Mouse (Mus musculus) NIH3T3 (cell line): ENCODE measurements around the gene Rps6kl1.

Experiments used
- DNase-seq: peaks from one replicate; pipeline ENCODE4 v3.0.0-alpha.2; 2012; ENCODE audit warnings: low read depth

The Rps6kl1 gene

DNA sequence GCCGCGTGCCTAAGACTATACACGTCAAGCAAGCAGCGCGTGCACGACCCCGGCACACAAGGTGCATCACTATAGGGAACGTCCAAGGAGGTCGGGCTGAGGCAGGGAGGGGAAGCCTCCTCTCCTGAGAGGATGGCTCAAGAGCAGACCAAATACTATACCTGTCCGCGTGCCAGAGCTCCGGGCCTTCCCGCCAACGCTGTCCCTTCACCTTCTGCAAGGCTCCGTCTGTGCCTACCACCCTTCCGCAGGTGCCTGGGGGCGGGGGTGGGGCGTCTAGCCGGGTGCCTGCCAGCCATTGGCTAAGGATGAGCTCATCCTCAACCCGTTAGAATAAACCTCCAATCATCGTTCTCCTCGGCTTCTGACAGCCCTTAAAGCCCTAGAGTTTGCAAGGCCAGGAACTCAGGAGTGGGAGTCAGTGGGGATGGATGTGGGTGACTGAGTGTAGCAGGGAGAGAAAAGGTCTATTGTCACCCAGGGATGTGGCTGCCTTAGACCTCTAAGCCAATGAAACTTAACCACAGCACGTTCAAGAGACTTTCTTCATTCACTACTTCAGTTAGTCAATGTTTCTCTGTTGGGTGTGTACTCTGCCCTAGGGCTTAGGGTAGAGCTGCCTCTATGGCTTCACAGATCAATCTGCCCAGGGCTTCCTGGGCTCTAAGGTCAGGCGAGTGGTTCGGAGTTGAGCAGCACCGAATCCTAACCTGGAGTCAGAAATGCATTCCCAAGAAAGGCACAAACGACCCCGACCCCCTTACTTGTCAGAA lies at the start of gene Rps6kl1:
TSS of gene Rps6kl1 (minus strand) at position 263 of the 773 bp plus-strand sequence.
- DNase-seq = no peak

DNA sequence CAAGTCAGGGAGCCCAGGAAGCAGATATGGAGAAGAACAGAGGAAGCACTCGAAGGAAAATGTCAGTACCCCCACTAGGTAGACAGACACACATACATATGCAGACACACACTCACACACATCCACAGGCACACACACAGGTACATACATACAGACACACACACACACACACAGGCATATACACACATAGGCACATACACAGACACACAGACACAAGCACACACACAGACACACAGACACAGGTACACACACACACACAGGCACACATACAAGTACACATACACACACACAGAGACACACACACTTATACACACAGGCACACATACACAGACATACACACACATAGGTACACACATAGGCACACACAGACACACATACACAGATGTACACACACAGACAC lies 48.9 kb upstream of the Rps6kl1 start:
- DNase-seq = no peak

DNA sequence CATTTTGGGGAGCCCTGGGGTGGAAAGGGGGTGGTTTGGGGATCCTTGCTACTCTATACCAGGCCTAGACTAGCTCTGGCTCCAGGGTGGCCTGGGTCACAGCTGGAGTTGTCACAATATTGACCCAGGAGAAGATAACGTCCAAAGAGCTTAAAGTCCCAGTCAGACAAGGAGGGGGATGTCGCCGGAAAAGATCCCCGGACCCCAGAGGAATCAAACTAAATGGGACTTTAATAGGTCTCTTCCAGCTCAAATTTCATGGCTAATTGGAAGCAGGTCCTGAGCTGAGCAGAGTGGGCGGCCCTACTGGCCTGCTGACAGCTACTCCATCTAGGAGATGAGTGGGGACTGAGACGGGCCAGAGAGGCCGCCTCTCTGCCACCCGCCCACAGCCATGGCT lies 46.9 kb upstream of the Rps6kl1 start:
- DNase-seq = peak; percentile 61

DNA sequence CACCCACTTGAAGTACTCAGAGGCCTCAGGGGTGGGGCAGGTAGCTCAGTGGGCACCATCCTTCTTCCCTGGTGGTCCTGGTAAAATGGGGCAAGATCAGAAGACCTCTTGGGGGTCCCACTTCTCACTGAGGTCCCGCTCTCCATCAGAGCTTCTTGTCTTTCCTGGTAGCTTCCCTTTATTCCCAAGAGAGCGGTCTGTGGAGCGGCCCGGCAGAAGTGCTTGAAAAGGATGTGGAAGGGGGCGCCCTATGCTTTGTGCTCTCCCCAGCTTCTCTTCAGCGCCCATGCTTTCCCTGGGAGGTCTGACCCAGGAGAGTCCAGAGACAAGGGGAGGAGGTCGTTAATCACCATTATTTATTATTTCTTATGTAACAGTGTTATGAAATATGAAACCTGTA lies 46.3 kb upstream of the Rps6kl1 start:
- peak; percentile 29 for DNase-seq

DNA sequence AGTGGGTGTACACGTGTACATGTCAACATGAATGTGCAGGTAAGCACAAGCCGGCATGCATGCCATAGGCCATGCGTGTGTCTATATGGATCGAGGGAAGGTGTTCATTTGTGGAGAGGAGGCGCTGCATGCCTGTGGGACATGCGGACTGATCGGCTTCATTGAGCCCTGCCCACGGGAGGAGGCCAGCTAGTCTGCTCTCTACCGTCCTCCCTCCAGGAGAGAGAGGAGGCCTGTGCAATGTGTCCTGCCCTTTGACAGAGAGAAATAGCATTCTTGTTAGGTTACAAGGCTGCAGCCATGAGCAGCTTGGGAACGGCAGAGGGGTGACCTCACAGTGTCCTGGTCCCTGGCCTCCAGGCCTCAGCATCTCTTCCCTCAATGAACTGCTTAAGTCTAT lies 45.1 kb upstream of the Rps6kl1 start:
- DNase-seq = no peak

DNA sequence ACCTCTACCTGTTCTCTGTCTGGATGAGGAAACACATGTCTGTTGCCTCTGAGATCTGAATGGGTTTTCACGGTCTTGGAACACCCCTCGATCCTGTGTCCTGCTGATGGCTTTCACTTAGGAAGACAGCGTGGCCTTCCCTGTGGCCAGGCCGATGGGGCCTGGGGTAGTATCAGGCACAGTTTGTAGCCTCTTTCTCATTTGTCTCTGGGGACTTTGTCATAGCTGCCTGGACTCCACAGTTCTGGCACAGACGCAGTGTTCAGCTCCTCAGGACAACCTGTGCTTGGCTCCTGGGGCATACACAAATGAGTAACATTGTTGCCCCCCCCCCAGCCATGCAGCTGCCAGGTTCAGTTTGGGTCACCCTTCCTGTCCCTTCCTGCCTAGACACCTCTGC lies 44.0 kb upstream of the Rps6kl1 start:
- no peak for DNase-seq

DNA sequence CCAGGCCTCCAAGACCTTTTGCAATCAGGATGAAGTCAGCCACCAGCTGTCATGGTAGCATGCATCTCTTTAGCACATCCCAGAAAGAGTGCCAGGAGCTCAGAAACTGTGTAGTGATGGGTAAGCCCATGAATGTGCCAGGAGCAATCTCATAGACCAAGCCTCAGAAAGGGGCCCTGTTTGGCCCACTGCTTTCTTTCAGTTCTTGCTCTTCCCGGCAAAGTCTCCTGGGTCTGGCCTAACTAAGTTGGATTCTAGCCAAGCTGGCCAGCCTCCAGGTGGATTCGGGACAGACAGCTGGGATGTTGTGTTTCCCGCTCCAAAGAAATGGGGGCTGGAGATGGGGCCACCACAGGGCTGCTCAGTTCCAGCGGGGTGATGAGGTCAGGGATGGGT lies 43.6 kb upstream of the Rps6kl1 start:
- peak; percentile 76 for DNase-seq

DNA sequence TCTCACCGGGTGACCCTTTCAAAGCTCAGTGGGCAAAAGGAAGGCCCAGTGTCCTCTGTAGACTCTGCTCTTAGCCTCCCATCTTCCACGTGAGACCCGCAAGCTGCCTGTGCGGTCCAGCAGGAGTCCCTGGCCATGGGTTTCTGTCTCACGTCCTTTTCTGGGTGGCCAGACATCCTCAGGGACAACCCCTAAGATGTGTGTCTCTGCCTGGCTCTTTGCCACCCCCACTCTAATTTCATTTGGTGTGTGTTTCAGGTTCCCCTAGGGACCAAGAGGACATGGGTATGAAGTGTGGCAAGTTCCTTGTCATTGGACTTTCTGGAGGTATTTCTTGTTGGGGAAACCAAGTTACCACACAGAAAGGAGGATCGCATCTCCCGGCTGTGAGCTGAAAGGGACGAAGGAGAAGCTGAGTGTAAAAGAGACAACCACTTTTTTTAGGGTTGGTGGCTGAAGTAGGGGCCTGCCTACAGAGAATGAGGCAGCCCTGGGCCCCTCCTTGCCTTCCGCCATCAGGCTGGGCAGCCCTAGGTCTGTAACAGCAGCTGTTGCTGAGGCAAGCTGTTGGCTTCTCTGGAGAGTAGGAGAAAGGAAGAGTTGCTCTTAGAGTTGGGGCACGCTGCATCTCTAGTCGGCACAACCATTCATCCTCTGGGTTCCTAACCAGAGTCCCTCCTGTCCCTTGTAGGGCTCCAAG lies 43.0 kb upstream of the Rps6kl1 start:
- DNase-seq = no peak

DNA sequence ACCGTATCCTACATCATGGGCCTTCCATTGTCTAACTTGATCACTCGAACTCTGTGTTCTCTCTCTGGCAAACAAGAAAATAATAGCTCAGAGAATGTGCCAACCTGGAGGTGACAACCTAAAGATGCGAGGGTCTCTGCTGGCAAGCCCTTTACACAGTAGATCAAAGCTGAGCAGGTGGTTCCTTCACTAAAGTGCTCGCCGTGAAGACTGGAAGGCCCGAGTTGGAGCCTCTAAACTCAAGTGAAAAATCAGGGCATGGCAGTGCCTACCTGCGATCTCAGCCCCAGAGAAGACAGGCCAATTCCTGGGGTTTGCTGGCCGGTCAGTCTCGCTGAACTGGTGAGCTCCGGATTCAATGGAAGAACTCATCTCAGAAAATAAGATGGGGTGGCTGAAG lies 42.1 kb upstream of the Rps6kl1 start:
- DNase-seq = no peak

DNA sequence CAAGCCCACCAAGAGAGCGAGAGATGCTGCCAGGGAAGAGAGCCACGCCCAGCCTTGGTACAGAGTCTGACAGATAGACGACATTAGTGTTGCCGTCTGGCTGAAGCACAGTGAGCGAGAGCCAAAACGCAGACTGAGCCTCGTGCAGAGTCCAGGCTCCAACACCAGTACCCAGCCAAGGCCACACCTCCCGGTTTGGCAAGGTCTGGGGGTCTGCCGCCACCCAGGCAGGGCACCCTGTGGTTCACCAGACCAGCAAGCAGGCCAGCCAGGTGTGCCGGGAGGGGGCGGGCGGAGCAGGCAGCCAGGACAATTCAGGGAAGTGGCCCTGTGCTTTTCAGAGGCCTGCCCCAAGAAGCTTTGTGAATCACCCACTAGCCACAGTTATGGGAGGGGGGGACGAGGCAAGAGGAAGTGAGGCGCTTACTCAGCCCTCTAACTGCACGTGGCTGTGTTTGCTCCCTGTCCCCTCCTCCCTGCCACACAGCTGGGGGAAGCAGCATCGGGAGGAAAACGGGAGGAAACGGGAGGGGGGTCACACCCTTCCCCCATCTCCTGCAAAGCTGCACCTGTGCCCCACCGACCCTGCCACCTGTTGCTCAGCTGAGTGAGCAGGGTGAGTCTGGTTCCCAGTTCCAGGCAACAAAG lies 41.5 kb upstream of the Rps6kl1 start:
- DNase-seq = peak; percentile 77

DNA sequence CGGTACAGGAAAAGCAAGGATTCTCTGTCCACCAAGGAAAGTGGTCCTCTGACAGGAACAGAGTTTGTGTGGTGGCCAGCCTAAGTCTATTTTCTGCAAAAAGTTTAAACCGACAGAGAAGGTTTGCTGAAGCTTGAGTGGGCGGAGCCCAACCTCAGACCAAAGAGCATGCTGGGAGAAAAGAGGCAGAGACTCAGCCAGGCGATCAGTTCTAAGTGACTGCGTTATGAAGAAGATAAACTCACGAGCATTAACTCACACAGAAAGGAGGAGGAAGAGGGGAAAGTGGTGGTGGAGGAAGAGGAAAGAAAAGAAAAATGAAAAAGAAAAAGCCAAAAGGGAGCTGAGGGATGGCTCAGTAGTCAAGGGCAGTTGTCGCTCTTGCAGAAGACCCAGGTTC lies 39.2 kb upstream of the Rps6kl1 start:
- no peak for DNase-seq

DNA sequence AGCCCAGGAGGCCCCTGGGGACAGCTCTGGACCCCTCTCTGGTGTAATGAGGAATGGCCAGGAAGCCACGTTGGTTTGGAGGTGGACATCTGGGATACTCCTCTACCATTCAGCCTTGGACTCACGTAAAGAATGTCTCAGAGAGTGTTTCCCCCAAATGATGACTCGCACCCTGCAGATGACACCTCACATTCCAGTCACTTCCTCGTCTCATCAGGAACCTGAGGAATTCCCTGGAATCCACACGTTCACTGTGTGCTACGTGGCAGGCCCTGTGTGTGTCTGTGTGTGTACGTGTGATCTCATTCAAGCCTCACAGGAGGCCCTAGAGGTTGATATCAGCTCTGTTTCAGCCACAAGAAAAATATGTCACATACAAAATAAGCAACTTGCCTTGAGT lies 35.3 kb upstream of the Rps6kl1 start:
- DNase-seq = peak; percentile 39

DNA sequence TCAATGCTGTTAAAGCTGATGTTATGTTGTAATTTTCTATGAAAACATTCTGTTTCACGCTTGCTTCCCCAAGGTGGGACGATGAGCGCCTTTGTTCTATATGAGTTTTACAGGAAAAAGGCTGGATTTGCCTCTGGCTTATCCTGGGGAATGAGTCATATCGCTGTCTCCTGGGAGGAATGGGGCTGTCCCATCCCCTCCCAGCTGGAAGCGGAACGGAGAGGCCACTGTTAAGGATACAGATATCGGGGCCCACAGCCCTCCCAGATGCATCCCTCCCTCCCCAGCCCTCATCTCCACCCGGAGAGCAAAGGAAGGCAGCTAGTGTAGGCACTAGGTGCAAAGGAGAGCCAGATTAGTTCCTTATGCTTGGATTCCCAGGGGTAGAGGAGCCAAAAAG lies 34.7 kb upstream of the Rps6kl1 start:
- DNase-seq = peak; percentile 66

DNA sequence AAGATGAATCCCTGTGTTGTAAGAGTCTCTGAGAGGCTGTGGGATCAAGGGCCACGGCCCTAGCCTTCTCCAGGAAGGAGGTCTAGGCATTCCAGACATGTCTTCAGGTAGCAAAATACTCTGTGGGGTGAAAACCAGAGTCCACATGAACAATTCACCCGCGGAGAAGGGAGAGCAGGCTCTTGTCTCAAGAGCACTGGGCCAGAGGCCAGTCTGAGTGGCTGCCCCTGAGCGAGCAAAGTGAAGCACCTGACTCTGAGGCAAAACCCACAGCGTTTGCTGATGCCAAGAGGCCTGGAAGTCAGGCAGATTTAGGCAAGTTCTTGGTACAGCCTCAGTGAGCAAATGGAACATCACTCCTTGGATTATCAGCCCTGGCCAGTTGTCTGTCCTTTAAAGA lies 33.1 kb upstream of the Rps6kl1 start:
- no peak for DNase-seq

DNA sequence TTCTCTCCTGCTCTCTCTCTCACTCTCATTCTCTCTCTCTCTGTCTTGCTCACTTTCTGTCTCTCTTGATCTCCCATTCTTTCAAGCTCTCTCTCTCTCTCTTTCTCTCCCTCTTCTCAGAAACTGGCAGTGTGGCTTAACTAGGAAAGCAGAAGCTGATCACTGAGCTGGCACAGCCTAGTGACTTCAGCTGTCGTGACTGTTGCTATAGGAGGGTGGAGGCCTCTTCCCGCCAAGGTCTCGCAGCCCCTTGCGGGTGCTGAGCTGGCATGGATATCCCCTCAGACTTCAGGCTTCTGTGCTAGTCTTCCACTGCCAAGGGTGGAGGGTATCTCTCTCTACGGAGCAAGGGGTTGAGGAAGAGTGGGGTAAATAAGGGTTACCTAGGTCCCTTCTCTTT lies 31.8 kb upstream of the Rps6kl1 start:
- no peak for DNase-seq

DNA sequence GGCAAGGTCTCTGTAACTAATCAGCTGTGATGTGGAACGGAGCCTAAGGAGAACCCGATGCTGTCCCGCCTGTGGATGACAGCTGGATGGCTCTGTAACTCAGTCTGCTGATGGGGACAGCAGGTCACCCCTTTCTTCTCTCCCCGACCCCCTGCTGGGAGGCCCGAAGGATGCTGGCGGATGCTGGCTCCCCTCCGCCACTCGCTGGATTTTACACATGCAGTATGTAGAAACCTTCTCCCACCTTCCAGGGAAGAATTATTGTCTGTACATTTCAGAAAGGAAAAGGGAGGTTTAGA lies 31.2 kb upstream of the Rps6kl1 start:
- no peak for DNase-seq

DNA sequence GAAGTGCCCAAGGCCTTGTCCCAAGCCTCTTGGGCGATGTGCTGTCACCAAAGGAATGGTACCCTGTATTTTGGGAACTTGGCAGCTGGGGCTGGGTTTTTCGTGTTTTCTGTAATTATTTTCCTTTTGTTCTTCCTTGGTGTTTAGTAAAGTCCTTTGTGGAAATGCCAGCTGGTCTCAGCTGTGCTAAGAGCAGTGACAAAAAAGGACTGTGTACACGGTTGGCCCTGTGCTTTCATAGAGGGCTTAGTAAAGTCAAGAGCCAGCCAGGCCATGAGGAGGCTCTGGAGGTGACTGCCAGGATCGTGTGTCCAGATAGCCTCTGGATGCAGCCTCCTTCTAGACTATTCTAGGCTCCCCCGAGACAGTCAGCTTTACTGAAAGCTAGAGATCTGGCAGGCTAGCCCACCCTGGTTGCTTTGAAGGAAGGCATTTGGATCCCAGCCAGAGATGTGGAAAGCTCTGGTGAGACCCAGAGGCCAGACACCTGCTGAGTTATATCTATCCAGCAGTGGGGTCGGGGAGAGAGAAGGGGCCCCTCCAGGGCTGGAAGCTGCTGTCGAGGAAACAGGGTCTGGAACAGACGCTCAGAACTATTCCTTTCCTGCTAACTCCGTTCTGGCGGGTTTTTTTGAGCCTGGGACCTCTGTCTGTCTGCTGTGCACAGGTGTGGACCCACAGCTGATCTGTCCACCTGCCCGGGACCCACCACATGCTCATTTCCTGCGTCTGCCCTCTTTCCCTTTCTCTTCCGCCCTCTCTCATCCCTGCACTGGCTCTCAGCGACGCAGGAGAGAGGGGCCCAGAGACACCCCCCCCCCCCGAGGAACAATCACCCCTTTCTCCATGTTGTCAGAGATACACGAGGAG lies 30.6 kb upstream of the Rps6kl1 start:
- no peak for DNase-seq

DNA sequence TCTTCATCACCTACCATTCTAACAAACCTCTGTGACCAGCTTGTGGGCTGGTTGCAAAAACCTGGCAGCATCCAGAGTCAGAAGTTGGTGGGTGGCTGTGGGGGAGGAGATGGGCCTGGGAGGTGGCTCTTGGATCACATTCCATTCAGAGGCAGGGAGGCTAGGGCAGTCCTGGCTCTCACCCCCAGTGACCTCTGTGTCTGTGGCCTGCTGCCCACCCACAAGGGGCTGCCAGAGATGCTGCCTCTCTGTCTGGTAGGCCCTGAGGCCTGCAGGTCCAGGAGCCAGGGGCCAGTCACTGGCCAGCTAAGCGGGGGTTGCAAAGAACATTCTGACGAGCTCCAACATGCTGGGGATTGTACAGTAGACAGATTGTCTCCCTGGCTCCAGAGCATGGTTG lies 27.2 kb upstream of the Rps6kl1 start:
- DNase-seq = no peak

DNA sequence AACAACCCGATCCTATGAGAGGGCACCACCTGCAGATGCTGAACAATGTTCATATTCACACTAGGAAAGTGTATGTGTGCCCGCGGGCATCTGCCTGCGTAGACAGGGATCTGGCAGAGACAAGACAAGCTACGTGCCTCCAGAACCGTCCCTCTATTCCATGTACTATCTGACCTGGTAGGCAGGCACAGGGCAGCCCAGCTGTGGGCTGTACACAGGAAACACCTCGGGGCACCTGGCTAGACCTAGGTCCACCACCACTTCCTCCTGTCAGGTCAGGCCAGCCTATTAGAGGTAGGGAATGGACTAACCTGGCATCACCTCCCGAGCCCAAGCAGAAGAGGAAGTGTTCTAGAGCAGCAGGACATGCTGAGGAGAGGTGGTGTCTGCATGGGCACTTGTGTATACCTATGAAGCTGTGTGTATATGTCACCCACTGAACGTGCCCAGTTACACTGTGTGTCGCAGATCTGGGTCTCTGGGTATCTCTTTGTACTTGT lies 26.7 kb upstream of the Rps6kl1 start, which contains the start of gene Pgf:
TSS of gene Pgf (minus strand) at position 51 of the 500 bp plus-strand sequence.
- DNase-seq = no peak

DNA sequence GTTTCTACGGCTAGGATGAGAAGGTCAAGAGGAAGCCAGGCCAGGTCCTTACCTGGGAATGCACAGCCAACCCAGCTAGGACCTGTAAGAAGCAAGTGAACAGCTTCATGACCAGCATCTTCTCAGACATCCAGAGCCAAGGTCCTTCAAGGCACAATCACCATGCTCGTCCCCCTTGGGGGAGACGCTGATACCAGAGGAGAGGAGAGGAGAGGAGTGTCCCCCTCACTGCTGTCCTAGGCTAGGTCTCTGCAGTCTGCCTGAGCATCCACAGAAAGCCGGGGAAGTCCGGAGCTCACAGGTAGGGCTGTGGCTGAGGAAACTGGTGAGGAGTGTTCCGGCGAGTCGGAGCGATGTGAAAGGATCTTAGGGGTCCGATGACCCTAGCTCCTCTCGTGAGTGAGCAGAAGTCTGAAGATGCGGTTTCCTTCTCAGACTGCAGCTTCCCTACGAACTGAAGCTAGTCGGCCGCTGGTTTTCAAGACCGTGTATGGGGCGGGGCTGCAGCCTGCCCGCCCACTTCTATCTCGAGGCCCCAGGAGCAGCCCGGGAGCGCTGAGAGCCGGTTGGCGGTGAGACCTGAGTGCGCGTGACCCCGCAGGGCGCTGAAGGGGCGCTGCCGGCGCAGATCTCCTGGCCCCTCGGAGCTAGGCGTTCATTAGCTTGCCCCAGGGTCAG lies 25.9 kb upstream of the Rps6kl1 start:
- no peak for DNase-seq
